Mouse (Mus musculus) midbrain, embryonic 16.5 days (tissue): ENCODE measurements at regions not wholly inside any gene's neighbourhood (a gene's known extent, or its start where the extent isn't known, plus 50 kb on each side); places are given as distances from the start of the nearest gene placed in this dataset.

Experiments
- ATAC-seq: fragments of 200-750 bp; cut with Nextera tagmentation; 2 replicates; pipeline ENCODE4 v1.8.0; 2017; ENCODE audit warnings: moderate TSS enrichment
- H3K27ac ChIP-seq: fragments of 300-500 bp; sonication (generic); 2 replicates; pipeline ENCODE4 v1.5.1; 2014; ENCODE audit warnings: mild to moderate bottlenecking, low read length, mixed read lengths
- H3K27me3 ChIP-seq: fragments of 300-500 bp; sonication (generic); 2 replicates; pipeline ENCODE4 v1.6.1; 2014; ENCODE audit warnings: low read depth, low read length, mixed read lengths; ENCODE audit not compliant: control insufficient read depth, insufficient read depth
- H3K36me3 ChIP-seq: fragments of 300-500 bp; sonication (generic); 2 replicates; pipeline ENCODE4 v1.6.1; 2014; ENCODE audit warnings: mild to moderate bottlenecking, low read length, moderate library complexity, mixed read lengths; ENCODE audit not compliant: control insufficient read depth, insufficient read depth
- H3K4me1 ChIP-seq: fragments of 300-500 bp; sonication (generic); 2 replicates; pipeline ENCODE4 v1.6.1; 2014; ENCODE audit warnings: mild to moderate bottlenecking, low read length, mixed read lengths; ENCODE audit not compliant: control insufficient read depth, insufficient read depth
- H3K4me2 ChIP-seq: fragments of 300-500 bp; sonication (generic); 2 replicates; pipeline ENCODE4 v1.6.1; 2014; ENCODE audit warnings: mild to moderate bottlenecking, low read length, mixed read lengths
- H3K4me3 ChIP-seq: fragments of 300-500 bp; sonication (generic); 2 replicates; pipeline ENCODE4 v1.5.1; 2014; ENCODE audit warnings: low read depth, mild to moderate bottlenecking, low read length, moderate library complexity, mixed read lengths
- H3K9ac ChIP-seq: fragments of 300-500 bp; sonication (generic); 2 replicates; pipeline ENCODE4 v1.6.1; 2014; ENCODE audit warnings: low read depth, low read length, mixed read lengths
- H3K9me3 ChIP-seq: fragments of 300-500 bp; sonication (generic); replicated peaks from 2 replicates; pipeline ENCODE4 v1.6.1; 2014; ENCODE audit warnings: mild to moderate bottlenecking, low read length, mixed read lengths; ENCODE audit not compliant: control insufficient read depth, poor library complexity, severe bottlenecking
- WGBS: fragments of 180-500 bp; shearing (Covaris S2); extraction: QIAGEN DNeasy Blood & Tissue Kit; methylation state at CpG from one replicate; pipeline ENCODE4 v1.1.7; 2014; 5-methylcytosine and 5-hydroxymethylcytosine counted together

DNA sequence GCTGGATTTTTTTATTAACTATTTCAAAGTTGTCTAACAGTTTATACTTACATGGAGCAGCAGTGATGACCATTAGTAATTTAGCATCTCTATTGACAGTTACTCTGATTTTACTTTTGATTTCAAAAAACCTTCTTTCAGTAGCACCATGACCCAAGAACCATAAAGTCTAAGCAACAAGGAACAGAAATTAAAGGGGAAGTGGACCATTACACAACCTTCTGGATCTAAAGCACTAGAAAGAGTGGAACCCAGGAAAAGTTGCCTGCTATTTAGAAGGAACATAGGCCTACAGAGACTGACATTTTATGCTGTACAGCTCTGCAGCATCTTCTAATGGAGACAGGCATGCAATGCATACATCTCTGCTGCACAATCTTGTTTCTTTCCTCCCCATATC, 56.0 kb upstream of the Il15 start:
- H3K36me3 ChIP-seq, result no peaks in the 10 kb centered on the region
- no peaks in the 10 kb centered on the region for H3K4me1 ChIP-seq
- no peak overlapping the region for H3K27ac ChIP-seq
- no peak overlapping the region for H3K4me2 ChIP-seq
- no peak overlapping the region for H3K4me3 ChIP-seq
- no peak overlapping the region for H3K9ac ChIP-seq
- H3K9me3 ChIP-seq, result no peaks in the 10 kb centered on the region
- no peaks in the 10 kb centered on the region for H3K27me3 ChIP-seq
- ATAC-seq, result no peak

DNA sequence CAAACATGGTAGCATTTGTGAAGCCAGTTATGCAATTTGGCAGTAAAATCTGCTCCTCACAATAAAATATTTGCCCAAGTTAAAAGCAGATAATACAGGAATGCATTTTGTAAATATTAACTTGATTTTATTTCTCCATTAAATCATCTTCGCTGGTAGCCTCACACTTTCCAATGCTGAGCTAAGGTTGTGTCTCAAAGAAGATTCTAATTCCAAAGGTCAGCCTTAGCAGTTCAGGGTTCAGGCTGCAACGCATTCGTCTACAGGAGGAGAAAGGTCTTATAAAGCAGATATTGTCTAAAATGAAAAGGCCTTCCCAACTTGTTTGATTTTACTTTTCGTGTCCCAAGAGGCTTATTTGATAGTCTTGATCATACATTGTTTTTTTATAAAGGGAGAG, 51.0 kb upstream of the Il15 start:
- Histone ChIP-seq H3K4me2 (no peak overlapping the region), H3K9me3 (no peaks in the 10 kb centered on the region), H3K27ac (no peak overlapping the region), H3K27me3 (no peaks in the 10 kb centered on the region), H3K9ac (no peak overlapping the region), H3K4me3 (no peak overlapping the region), H3K4me1 (no peaks in the 10 kb centered on the region), H3K36me3 (no peaks in the 10 kb centered on the region)
- no peak for ATAC-seq
- 68% methylated on average over 4 of the region's 4 CpGs for WGBS
